Mouse (Mus musculus) forebrain, embryonic 15.5 days (tissue): ENCODE data around the gene Mybbp1a. TPM values are rescaled to one million over a fixed set of nuclear protein-coding genes. Genes with fewer than 3 reads are reported as not detected.
"Not testable (repeated sequence)": the region's sequence is repeated elsewhere in the genome, so short reads cannot be mapped to it uniquely, and the experiment has no call there.

Experiments
- ATAC-seq: fragments of 200-750 bp; cut with Nextera tagmentation; replicated peaks from 2 replicates; pipeline ENCODE4 v1.8.0; 2017; ENCODE audit warnings: mild to moderate bottlenecking, moderate TSS enrichment, moderate library complexity
- H3K27ac ChIP-seq: fragments of 300-500 bp; sonication (generic); replicated peaks from 2 replicates; pipeline ENCODE4 v1.5.1; 2015; ENCODE audit warnings: mild to moderate bottlenecking, inconsistent platforms
- H3K27me3 ChIP-seq: fragments of 300-500 bp; sonication (generic); 2 replicates; pipeline ENCODE4 v1.6.1; 2015; ENCODE audit warnings: inconsistent platforms
- H3K36me3 ChIP-seq: fragments of 300-500 bp; sonication (generic); 2 replicates; pipeline ENCODE4 v1.6.1; 2015; ENCODE audit warnings: mild to moderate bottlenecking, inconsistent platforms
- H3K4me1 ChIP-seq: fragments of 300-500 bp; sonication (generic); 2 replicates; pipeline ENCODE4 v1.6.1; 2015; ENCODE audit warnings: inconsistent platforms
- H3K4me2 ChIP-seq: fragments of 300-500 bp; sonication (generic); replicated peaks from 2 replicates; pipeline ENCODE4 v1.6.1; 2015; ENCODE audit warnings: mild to moderate bottlenecking, inconsistent platforms
- H3K4me3 ChIP-seq: fragments of 300-500 bp; sonication (generic); 2 replicates; pipeline ENCODE4 v1.5.1; 2015; ENCODE audit warnings: mild to moderate bottlenecking, inconsistent platforms
- H3K9ac ChIP-seq: fragments of 300-500 bp; sonication (generic); replicated peaks from 2 replicates; pipeline ENCODE4 v1.6.1; 2015; ENCODE audit warnings: mild to moderate bottlenecking, inconsistent platforms
- H3K9me3 ChIP-seq: fragments of 300-500 bp; sonication (generic); 2 replicates; pipeline ENCODE4 v1.6.1; 2016; ENCODE audit warnings: inconsistent platforms
- WGBS: fragments of 180-500 bp; shearing (Covaris S2); methylation state at CpG from one replicate; pipeline ENCODE4 v1.1.7; 2015; ENCODE audit warnings: mixed read lengths; 5-methylcytosine and 5-hydroxymethylcytosine counted together
- polyA plus RNA-seq: library from polyadenylated mRNA; unstranded; fragments of >200 nt; fragmentation: Nextera tagmentation; extraction: Ambion mirVana; gene quantifications from 2 replicates; pipeline ENCODE4 v1.2.1, GENCODE M21; 2015

The Mybbp1a gene
- polyA plus RNA-seq, 1 experiment from 2014 or later: 90.0 TPM

DNA sequence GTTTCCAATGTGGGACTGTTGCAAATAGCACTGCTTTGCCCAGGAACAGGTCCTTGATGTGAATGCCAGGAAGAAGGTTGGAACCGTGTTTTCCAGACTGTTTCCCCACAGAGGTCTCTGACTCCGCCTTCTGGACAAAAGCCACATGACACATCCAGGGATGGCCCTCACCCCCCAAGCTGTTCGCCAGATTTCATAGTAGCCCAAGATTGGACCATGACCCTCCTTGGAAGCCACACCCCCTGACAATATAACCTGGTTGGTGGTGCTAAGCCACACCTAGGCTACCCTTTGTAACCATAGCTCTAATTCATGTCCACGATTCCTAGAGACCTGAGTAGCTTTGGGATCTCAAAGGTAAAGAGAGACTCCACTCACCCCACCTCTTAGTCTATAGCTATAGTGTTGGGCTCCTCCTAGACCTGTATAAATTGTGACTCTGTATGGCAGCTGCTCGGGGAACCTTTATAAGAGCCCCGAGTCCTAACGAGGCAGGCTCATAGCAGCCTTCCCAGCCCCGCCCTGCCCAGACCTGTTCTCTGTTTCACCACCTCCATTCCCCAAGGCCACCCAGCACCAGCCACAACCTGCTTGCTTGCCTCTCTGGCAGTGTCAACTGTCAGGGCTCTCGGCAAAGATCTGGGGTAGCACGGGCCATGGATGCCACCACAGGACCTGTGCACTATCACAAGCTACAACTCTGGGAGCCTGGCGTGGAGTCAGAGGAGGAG is 6.0 kb upstream of the Mybbp1a start, which contains the start of gene Ggt6:
Ggt6 (plus strand) TSS at position 564 of the 731 bp plus-strand sequence.
- no peak within 1 kb of the TSS for H3K9ac ChIP-seq
- WGBS: 62% methylated on average over 11 of the region's 11 CpGs

DNA sequence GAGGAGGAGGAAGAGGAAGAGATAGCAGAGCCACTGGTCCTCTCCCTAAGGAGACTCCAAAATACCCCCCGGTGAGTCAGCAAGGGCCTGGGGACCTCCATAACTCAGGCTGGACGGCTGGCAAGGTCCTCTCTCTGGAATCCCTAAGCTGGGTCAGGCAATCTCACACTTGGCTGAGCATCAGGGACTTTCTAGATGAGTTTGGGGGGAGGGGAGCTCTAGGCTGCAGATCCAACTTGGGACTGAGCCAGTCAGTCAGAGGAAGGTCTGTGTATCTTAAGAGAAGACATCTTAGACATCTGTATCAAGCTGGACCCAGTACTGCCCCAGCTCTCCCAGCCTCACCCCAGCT is 5.5 kb upstream of the Mybbp1a start:
- no peak for ATAC-seq
- 45% methylated on average over 2 of the region's 2 CpGs for WGBS

More for the DNA sequence above, 6.0 kb upstream of the Mybbp1a start, which contains the start of gene Ggt6:
- H3K9me3 ChIP-seq: no peaks in the 10 kb centered on the region
- H3K4me1 ChIP-seq: 0 out of 2 replicates have a peak, but pooled peaks cover 10% of the 10 kb centered on the region
- no peak within 1 kb of the TSS for H3K4me2 ChIP-seq
- no peak within 1 kb of the TSS for H3K27ac ChIP-seq
- no peak for ATAC-seq
- no peak within 1 kb of the TSS for H3K4me3 ChIP-seq
- no peaks in the 10 kb centered on the region for H3K36me3 ChIP-seq
- no peaks in the 10 kb centered on the region for H3K27me3 ChIP-seq

DNA sequence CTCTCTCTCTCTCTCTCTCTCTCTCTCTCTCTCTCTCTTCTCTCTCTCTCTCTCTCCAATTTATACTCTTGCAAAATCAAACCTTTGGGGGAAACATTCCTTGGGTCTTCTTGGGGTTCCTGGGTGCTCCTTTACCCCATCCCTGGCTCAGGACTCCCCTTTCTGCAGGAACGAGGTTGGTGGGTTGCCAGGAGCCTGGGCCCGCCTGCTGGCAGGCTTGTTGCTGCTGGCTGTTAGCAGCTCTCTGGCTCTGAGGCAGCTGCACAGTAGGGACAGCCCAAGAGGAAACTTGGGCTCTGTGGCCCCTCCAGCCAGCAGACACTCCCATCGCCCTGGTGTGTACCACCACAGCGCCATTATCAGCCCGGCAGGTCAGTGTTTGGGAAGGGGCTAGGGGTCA is 4.9 kb upstream of the Mybbp1a start:
- H3K9me3 ChIP-seq: no peaks in the 10 kb centered on the region
- no peak overlapping the region for H3K4me2 ChIP-seq
- H3K27ac ChIP-seq: no peak overlapping the region
- 0 out of 2 replicates have a peak, but pooled peaks cover 10% of the 10 kb centered on the region for H3K4me1 ChIP-seq
- 71% methylated on average over 5 of the region's 5 CpGs for WGBS
- H3K27me3 ChIP-seq: no peaks in the 10 kb centered on the region
- no peak overlapping the region for H3K9ac ChIP-seq
- H3K36me3 ChIP-seq: no peaks in the 10 kb centered on the region
- no peak overlapping the region for H3K4me3 ChIP-seq
- no peak for ATAC-seq

More for the DNA sequence above, 5.5 kb upstream of the Mybbp1a start:
- Histone ChIP-seq H3K27ac (no peak overlapping the region), H3K9me3 (no peaks in the 10 kb centered on the region), H3K4me3 (no peak overlapping the region), H3K4me2 (no peak overlapping the region), H3K36me3 (no peaks in the 10 kb centered on the region), H3K4me1 (0 out of 2 replicates have a peak, but pooled peaks cover 10% of the 10 kb centered on the region), H3K27me3 (no peaks in the 10 kb centered on the region), H3K9ac (no peak overlapping the region)

DNA sequence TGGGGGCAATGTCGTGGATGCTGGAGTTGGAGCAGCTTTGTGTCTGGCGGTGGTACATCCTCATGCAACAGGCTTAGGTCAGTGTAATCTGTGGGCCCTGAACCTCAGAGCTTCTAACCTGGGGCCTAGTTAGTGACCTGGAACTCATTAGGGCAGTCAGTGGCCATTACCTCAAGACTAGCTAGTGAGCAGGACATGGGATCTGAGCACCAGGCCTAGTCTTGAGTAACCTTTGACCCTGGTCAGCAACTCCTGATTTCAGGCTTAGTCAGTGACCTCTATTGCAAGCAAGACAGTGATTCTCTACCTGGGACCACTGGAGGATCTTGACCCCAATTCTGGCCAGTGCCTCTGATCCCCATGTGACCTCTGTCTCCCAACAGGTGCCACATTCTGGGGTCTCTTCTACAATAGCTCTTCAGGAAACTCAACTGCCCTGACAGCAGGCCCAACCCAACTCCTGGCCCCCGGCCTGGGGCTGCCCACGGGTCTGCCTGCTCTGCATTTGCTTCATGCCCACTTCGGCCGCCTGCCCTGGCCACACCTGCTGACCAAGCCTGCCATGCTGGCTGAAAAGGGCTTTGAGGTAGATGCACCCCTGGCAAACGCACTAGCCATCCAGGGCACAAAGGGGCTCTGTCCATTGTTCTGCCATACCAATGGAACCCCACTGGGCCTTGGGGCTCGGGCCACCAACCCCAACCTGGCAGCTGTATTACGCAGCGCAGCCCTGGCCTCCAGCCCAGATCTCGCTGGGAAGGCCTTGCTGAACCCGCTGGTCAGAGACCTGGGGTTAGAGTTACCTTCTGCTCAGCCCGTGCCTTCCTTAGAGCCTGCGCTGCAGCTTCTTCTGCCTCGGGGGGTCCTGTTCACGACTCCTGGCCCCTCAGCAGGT is 4.2 kb upstream of the Mybbp1a start:
- Histone ChIP-seq H3K4me3 (no peak overlapping the region), H3K9me3 (no peaks in the 10 kb centered on the region), H3K9ac (no peak overlapping the region), H3K36me3 (no peaks in the 10 kb centered on the region), H3K4me2 (no peak overlapping the region), H3K4me1 (peaks cover 13% of the 10 kb centered on the region), H3K27me3 (no peaks in the 10 kb centered on the region), H3K27ac (no peak overlapping the region)
- ATAC-seq: no peak
- WGBS: 67% methylated on average over 16 of the region's 16 CpGs

DNA sequence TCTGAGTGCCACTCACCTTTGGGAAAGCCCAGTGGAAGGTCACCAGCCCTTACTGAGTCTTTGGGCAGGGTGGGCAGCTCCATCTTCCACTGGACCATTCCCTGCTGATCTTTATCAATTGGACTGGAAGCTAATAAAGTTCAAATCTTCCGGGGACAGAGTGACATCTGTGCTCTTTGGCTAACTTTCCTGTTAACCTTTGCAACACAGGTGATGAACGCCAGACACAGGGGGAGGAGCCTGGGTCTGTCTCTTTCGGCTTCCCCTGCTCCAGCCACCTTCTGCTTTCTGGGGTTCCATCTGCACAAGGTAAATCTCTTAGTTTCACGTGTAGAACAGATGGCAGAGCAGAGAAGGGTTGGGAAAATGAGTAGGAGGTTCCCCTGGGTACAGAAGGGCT is 2.7 kb upstream of the Mybbp1a start:
- ATAC-seq: no peak
- no peak overlapping the region for H3K4me3 ChIP-seq
- WGBS: 69% methylated on average over 4 of the region's 4 CpGs

DNA sequence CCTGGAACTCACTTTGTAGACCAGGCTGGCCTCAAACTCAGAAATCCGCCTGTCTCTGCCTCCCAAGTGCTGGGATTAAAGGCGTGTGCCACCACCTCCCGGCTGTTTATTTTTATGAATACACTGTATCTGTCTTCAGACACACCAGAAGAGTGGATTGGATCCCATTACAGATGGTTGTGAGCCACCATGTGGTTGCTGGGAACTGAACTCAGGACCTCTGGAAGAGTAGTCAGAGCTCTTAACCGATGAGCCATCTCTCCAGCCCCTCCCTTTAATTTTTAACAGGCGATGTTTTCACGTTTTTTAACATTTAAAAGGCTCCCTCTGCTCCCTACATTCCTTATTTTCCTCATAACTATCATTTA is 574 bp upstream of the Mybbp1a start:
- peak; percentile 34; the same call in 1 of the 2 replicates for ATAC-seq
- Histone ChIP-seq H3K4me2 (peak overlapping the region; percentile 84), H3K36me3 (peaks cover 32% of the 10 kb centered on the region), H3K4me1 (peaks cover 22% of the 10 kb centered on the region), H3K9ac (peak overlapping the region; percentile 79), H3K27ac (peak overlapping the region; percentile 97), H3K4me3 (peak overlapping the region; percentile 72)
- 42% methylated on average over 6 of the region's 6 CpGs for WGBS
- H3K27me3 ChIP-seq, H3K9me3 ChIP-seq: not testable (repeated sequence)

More for the DNA sequence above, 2.7 kb upstream of the Mybbp1a start:
- H3K9me3 ChIP-seq: no peaks in the 10 kb centered on the region
- H3K9ac ChIP-seq: no peak overlapping the region
- H3K27ac ChIP-seq: no peak overlapping the region
- peaks cover 22% of the 10 kb centered on the region for H3K4me1 ChIP-seq
- H3K27me3 ChIP-seq: no peaks in the 10 kb centered on the region
- peaks cover 11% of the 10 kb centered on the region for H3K36me3 ChIP-seq
- H3K4me2 ChIP-seq: no peak overlapping the region

DNA sequence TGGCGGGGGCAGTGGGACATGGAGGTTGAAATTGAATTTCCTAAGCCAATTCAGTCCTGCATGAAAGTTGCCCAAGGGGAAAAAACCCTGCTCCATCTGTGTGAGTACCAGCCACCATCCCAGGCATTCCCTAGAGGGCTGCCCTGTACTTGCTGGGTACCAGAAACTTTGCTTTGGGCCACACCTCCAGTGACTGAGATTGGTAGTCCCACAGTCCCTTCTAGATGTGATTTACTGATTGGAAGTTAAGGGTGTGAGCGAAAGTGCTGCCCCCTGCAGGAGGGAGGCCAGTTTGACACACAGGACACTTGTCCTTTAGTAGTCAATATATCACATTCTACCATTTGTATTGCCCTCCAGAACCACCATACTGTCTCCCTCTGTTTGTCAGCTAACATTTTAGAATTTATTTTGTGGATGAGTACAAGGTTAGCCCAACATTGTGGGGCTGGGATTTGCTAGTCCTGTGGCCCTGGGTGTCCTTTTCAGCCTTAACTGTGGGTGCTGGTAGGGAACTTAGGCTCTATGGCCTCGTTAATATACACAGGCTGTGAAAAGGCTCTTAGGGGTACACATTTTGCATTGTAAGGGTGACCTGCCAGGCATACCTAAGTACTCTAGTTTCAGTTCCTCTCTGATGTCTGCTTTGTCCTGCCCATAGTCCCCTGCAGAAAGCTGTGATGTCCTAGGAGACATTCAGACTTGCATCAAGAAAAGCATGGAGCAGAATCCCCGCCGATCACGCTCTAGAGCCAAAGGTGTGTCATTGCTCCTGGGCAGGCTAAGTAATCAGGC is 5.4 kb downstream of the Mybbp1a start:
- Histone ChIP-seq H3K27me3 (no peaks in the 10 kb centered on the region), H3K36me3 (peaks cover 92% of the 10 kb centered on the region), H3K4me2 (no peak overlapping the region), H3K9ac (no peak overlapping the region), H3K9me3 (no peaks in the 10 kb centered on the region), H3K4me1 (peaks cover 12% of the 10 kb centered on the region), H3K4me3 (no peak overlapping the region), H3K27ac (no peak overlapping the region)
- ATAC-seq: no peak
- WGBS: 90% methylated on average over 6 of the region's 6 CpGs

DNA sequence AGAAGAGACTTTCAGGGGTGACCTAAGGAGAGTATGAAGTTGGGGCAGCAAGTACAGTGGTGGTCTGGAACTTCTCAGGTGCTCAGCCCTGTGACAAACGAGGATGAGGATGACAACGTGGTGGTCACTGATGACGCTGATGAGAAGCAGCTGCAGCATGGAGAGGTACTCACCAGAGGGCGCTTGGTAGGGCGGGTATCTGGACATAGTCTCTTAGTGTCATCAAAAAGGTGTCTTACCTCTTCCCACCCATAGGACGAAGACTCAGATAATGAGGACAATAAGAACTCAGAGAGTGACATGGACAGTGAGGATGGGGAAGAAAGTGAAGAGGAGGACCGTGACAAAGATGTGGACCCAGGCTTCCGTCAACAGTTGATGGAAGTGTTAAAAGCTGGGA is 6.3 kb downstream of the Mybbp1a start:
- 88% methylated on average over 8 of the region's 8 CpGs for WGBS

DNA sequence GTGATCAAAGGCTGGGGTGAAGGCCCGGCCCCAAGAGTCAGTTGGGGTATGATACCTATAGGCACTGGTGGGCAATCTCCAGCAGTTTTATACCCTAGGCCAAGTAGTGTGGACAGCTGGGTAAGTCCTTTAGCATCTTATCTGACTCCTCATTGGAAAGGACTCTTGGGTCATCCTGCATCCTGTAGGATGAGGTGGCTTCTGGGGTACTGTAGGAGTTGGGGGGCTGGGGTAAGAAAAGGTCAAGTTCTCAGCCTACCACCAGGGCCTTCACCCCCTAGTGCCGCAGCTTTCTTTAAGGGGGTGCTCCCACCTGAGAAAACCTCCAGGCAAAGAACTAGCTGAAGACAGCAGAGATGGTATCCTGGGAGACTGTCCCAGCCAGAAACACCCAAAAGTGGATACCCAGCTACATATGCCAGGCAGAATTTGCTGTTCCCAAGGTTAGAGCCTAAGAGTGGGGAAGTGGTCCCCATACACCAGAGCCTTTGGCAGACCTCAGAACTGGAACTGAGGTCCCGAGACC is 11.0 kb downstream of the Mybbp1a start:
- no peaks in the 10 kb centered on the region for H3K9me3 ChIP-seq
- whole genome bisulfite sequencing: 85% methylated on average over 3 of the region's 3 CpGs
- H3K9ac ChIP-seq: no peak overlapping the region

More for the DNA sequence above, 6.3 kb downstream of the Mybbp1a start:
- no peak overlapping the region for H3K27ac ChIP-seq
- no peak overlapping the region for H3K4me2 ChIP-seq
- H3K36me3 ChIP-seq: peaks cover 98% of the 10 kb centered on the region
- H3K4me3 ChIP-seq: no peak overlapping the region
- no peak overlapping the region for H3K9ac ChIP-seq
- no peaks in the 10 kb centered on the region for H3K9me3 ChIP-seq
- no peaks in the 10 kb centered on the region for H3K27me3 ChIP-seq
- ATAC-seq: no peak
- peaks cover 4% of the 10 kb centered on the region for H3K4me1 ChIP-seq

DNA sequence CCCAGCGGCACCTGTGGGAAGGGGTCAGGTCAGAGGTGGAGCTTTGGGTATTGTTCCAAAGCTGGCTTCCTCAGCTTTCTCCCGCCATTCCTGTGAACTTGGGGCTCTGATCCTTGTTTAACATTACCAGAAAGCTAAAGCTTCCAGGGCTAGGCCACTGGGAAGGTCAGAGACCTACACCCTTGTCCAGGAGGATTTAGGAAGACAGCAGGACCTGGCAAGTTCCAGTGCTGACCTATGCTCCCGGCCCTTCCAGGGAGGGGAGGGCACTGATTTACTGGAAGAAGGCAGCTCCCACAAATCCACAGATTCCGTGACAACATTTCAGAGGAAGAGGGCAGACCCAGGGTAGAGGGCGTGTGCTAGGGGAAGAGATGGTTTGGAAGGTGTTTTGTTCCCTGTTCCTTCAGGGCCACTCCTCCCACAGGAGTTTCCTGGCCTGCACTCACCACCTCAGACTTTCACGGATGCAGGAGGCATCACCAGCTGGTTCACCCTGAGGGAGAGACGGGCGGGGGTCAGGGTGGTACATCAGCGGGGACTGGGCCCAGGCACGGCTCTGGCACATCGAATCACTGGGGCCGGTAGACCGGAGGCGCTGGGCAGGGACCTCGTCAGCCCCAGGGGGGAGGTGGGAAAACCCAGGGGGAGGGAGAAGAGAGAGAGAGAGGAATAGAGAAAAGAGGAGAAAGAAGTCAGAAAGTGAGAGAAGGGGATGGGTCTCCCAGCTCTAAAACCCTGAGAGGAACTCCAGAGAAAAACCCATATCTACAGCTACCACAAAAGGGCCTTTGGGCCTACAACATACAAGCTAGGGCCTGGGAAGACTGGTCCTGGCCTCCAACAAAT is 12.2 kb downstream of the Mybbp1a start:
- Histone ChIP-seq H3K4me1 (peaks cover 7% of the 10 kb centered on the region), H3K27ac (no peak overlapping the region), H3K27me3 (no peaks in the 10 kb centered on the region), H3K36me3 (peaks cover 58% of the 10 kb centered on the region), H3K4me2 (no peak overlapping the region), H3K4me3 (no peak overlapping the region), H3K9me3 (no peaks in the 10 kb centered on the region), H3K9ac (no peak overlapping the region)
- WGBS: 64% methylated on average over 15 of the region's 15 CpGs
- ATAC-seq: no peak

More for the DNA sequence above, 11.0 kb downstream of the Mybbp1a start:
- no peak for ATAC-seq
- Histone ChIP-seq H3K4me3 (no peak overlapping the region), H3K36me3 (peaks cover 68% of the 10 kb centered on the region), H3K27ac (no peak overlapping the region), H3K4me1 (peaks cover 7% of the 10 kb centered on the region), H3K4me2 (no peak overlapping the region), H3K27me3 (no peaks in the 10 kb centered on the region)

DNA sequence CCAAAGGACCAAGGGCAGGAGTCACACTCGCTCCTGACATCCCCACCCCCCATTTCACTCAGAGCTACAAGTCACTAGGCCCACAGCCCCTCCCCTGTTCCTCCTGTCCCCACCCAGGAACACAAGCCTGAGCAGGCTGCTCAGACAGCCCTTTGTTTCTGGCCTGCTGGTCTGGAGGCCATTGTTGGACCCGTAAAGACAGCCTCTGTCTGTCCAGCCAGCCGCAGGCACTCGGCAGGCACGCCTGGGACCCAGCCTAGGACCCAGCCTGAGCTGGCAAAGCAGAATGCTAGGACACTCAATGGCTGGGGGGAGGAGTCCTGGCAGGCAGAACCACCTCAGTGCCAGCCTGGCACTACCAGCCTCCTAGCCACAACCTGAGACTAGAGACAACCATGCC is 14.5 kb downstream of the Mybbp1a start:
- 0 out of 2 replicates have a peak overlapping the region, but pooled peaks have one; percentile 7 for H3K27ac ChIP-seq
- H3K27me3 ChIP-seq: no peaks in the 10 kb centered on the region
- no peak overlapping the region for H3K4me2 ChIP-seq
- H3K9me3 ChIP-seq: no peaks in the 10 kb centered on the region
- H3K4me1 ChIP-seq: peaks cover 7% of the 10 kb centered on the region
- H3K36me3 ChIP-seq: peaks cover 34% of the 10 kb centered on the region
- H3K4me3 ChIP-seq: no peak overlapping the region
- no peak overlapping the region for H3K9ac ChIP-seq
- 21% methylated on average over 5 of the region's 5 CpGs for WGBS
- 0 out of 2 replicates have a peak, but pooled peaks have one; percentile 41 for ATAC-seq
